Mouse (Mus musculus) adrenal gland, postnatal 25 days (tissue): ENCODE measurements around the gene Obsl1. TPM values are rescaled to one million over a fixed set of nuclear protein-coding genes. Genes with fewer than 3 reads are reported as not detected.

Experiments
- DNase-seq: peaks from one replicate; pipeline ENCODE4 v3.0.0; 2021; ENCODE audit warnings: mixed read lengths
- total RNA-seq: library from RNA; stranded (reverse); gene quantifications from 2 replicates; pipeline ENCODE4 v1.2.3, GENCODE M21; 2021

Gene Obsl1
- total RNA-seq, 1 experiment from 2014 or later, result 107 TPM

- DNase-seq, result no peak
These were observed 50.8 kb downstream of the Obsl1 start for GRCm38 (mm10) chr1:75455433-75455832.

- no peak for DNase-seq
These were observed 54.4 kb downstream of the Obsl1 start for GRCm38 (mm10) chr1:75451900-75452299.

- no peak for DNase-seq
These were observed 55.8 kb downstream of the Obsl1 start, which contains the start of gene Asic4 for GRCm38 (mm10) chr1:75450314-75451005. Gene Asic4, plus strand, starts transcription at chr1:75450436.

- no peak for DNase-seq
These were observed 56.7 kb downstream of the Obsl1 start for GRCm38 (mm10) chr1:75449377-75450135.

- no peak for DNase-seq
These were observed 57.3 kb downstream of the Obsl1 start for GRCm38 (mm10) chr1:75448937-75449336.

GRCm38 (mm10) chr1:75448052-75448431 is 58.2 kb downstream of the Obsl1 start:
- no peak for DNase-seq

- DNase-seq, result no peak
These were observed 58.8 kb downstream of the Obsl1 start for GRCm38 (mm10) chr1:75447265-75448051.

- DNase-seq, result no peak
These were observed 59.6 kb downstream of the Obsl1 start for GRCm38 (mm10) chr1:75446656-75447055.

GRCm38 (mm10) chr1:75445751-75446611 is 60.3 kb downstream of the Obsl1 start:
- peak; percentile 75 for DNase-seq

GRCm38 (mm10) chr1:75445141-75445701 is 61.0 kb downstream of the Obsl1 start:
- DNase-seq, result no peak

- DNase-seq, result no peak
These were observed 62.0 kb downstream of the Obsl1 start for GRCm38 (mm10) chr1:75444208-75444607.

- no peak for DNase-seq
These were observed 62.8 kb downstream of the Obsl1 start for GRCm38 (mm10) chr1:75443247-75444024.

GRCm38 (mm10) chr1:75442811-75443210 is 63.4 kb downstream of the Obsl1 start:
- DNase-seq, result no peak

GRCm38 (mm10) chr1:75442171-75442570 is 64.1 kb downstream of the Obsl1 start:
- DNase-seq, result no peak

- DNase-seq, result no peak
These were observed 64.7 kb downstream of the Obsl1 start for GRCm38 (mm10) chr1:75441471-75441996.

GRCm38 (mm10) chr1:75440661-75441060 is 65.6 kb downstream of the Obsl1 start:
- no peak for DNase-seq

GRCm38 (mm10) chr1:75438782-75439181 is 67.5 kb downstream of the Obsl1 start:
- DNase-seq, result no peak

GRCm38 (mm10) chr1:75435475-75436328 is 70.5 kb downstream of the Obsl1 start, which contains the start of gene Gmppa:
Gene Gmppa, plus strand, starts transcription at chr1:75435930.
- peak; percentile 76 for DNase-seq
